Mouse (Mus musculus): ENCODE data around the gene Ranbp3.

DNA sequence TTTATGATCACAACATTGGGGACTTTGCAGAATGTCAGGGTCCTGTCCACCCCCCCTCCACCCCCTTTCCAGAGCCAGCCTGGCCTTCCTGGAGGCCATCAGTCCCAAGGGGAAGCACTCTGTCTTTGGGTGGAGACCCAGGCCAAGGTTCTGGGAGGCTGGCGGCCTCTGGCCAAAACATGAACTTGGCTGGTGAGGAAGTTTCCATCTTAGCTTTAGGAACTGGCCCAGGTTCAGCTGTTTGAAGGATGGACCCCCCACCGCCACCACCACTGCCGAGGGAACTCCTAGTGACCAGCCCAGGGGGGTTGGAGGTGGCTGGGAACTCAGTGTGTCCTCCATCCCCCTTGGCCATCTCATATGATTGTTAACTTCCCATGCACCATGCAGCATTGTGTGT lies 88.0 kb downstream of the Ranbp3 start:
- TF ChIP-seq POLR2A (IDR thresholded peaks at IDR 0.05; ENCODE audit: extremely low read depth, insufficient read depth, low read length) (no peak), CTCF (IDR thresholded peaks at IDR 0.05; ENCODE audit: low read depth, low read length) (no peak)

Data from liver, adult 2 months (tissue).